Mouse (Mus musculus) testis, adult 2 months (tissue): Measurements from ENCODE around the gene Arl15. TPM values are rescaled to one million over a fixed set of nuclear protein-coding genes. Genes with fewer than 3 reads are reported as not detected.

Experiments
- H3K27ac ChIP-seq: fragments of 200-500 bp; 2 replicates; pipeline ENCODE4 v1.5.1; 2012; ENCODE audit warnings: low read depth, low read length; ENCODE audit not compliant: control insufficient read depth, insufficient read depth
- H3K27me3 ChIP-seq: fragments of 200-500 bp; 2 replicates; pipeline ENCODE4 v1.6.1; 2012; ENCODE audit warnings: mild to moderate bottlenecking, low read length, moderate library complexity; ENCODE audit not compliant: control insufficient read depth, insufficient read depth
- H3K36me3 ChIP-seq: fragments of 200-500 bp; 2 replicates; pipeline ENCODE4 v1.6.1; 2012; ENCODE audit warnings: mild to moderate bottlenecking, low read length; ENCODE audit not compliant: control insufficient read depth, insufficient read depth
- H3K4me1 ChIP-seq: fragments of 200-500 bp; 2 replicates; pipeline ENCODE4 v1.6.1; 2012; ENCODE audit warnings: low read length; ENCODE audit not compliant: control insufficient read depth, insufficient read depth
- H3K4me3 ChIP-seq: fragments of 200-500 bp; 2 replicates; pipeline ENCODE4 v1.5.1; 2012; ENCODE audit warnings: low read depth, mild to moderate bottlenecking, low read length, moderate library complexity, mixed read lengths; ENCODE audit not compliant: control insufficient read depth
- CTCF ChIP-seq: fragments of 200-500 bp; IDR thresholded peaks from 2 replicates; pipeline ENCODE4 v1.5.1; 2012; ENCODE audit warnings: low read depth, mild to moderate bottlenecking, inconsistent platforms, low read length, moderate library complexity; ENCODE audit not compliant: control insufficient read depth, insufficient read depth, insufficient replicate concordance
- POLR2A ChIP-seq: fragments of 200-500 bp; IDR thresholded peaks from 2 replicates; pipeline ENCODE4 v1.6.1; 2012; ENCODE audit warnings: low read depth, mild to moderate bottlenecking, inconsistent platforms, low read length, moderate library complexity; ENCODE audit not compliant: control insufficient read depth
- polyA plus RNA-seq: library from polyadenylated mRNA; depleted of rRNA; stranded (reverse); fragments of >200 nt; gene quantifications from 2 replicates; pipeline ENCODE4 v1.2.3, GENCODE M21; 2012; rRNA removed

Arl15 gene
- 1.6 and 2.0 TPM in 2 replicates for polyA plus RNA-seq

- H3K36me3 ChIP-seq: no peaks in the 10 kb centered on the region
- TF ChIP-seq CTCF (no peak), POLR2A (peak; percentile 100)
- peak within 1 kb of the TSS; percentile 88 for H3K4me3 ChIP-seq
- no peaks in the 10 kb centered on the region for H3K27me3 ChIP-seq
- H3K4me1 ChIP-seq: peaks cover 4% of the 10 kb centered on the region
- peak within 1 kb of the TSS; percentile 69 for H3K27ac ChIP-seq
Observed at GRCm38 (mm10) chr13:113794039-113794704, at the start of gene Arl15. TSS of gene Arl15 (plus strand) at chr13:113794505.

- no peak overlapping the region for H3K27ac ChIP-seq
- TF ChIP-seq CTCF: no peak
- TF ChIP-seq POLR2A: no peak
- no peaks in the 10 kb centered on the region for H3K36me3 ChIP-seq
- H3K4me1 ChIP-seq: no peaks in the 10 kb centered on the region
- no peak overlapping the region for H3K4me3 ChIP-seq
- no peaks in the 10 kb centered on the region for H3K27me3 ChIP-seq
Observed at GRCm38 (mm10) chr13:113745301-113745700, 49.0 kb upstream of the Arl15 start.

GRCm38 (mm10) chr13:113750766-113751165, 43.5 kb upstream of the Arl15 start:
- Histone ChIP-seq H3K36me3 (no peaks in the 10 kb centered on the region), H3K4me1 (no peaks in the 10 kb centered on the region), H3K4me3 (no peak overlapping the region), H3K27me3 (no peaks in the 10 kb centered on the region), H3K27ac (no peak overlapping the region)
- no peak for TF ChIP-seq CTCF
- no peak for TF ChIP-seq POLR2A

- TF ChIP-seq POLR2A (no peak), CTCF (no peak)
- no peaks in the 10 kb centered on the region for H3K36me3 ChIP-seq
- no peaks in the 10 kb centered on the region for H3K4me1 ChIP-seq
- no peak overlapping the region for H3K4me3 ChIP-seq
- no peak overlapping the region for H3K27ac ChIP-seq
- H3K27me3 ChIP-seq: no peaks in the 10 kb centered on the region
Observed at GRCm38 (mm10) chr13:113754731-113755689, 39.3 kb upstream of the Arl15 start.

GRCm38 (mm10) chr13:113755779-113756178, 38.5 kb upstream of the Arl15 start:
- no peak overlapping the region for H3K27ac ChIP-seq
- no peaks in the 10 kb centered on the region for H3K4me1 ChIP-seq
- H3K36me3 ChIP-seq: no peaks in the 10 kb centered on the region
- H3K4me3 ChIP-seq: no peak overlapping the region
- H3K27me3 ChIP-seq: no peaks in the 10 kb centered on the region
- TF ChIP-seq CTCF (no peak), POLR2A (no peak)

GRCm38 (mm10) chr13:113761717-113762116, 32.6 kb upstream of the Arl15 start:
- Histone ChIP-seq H3K27me3 (no peaks in the 10 kb centered on the region), H3K4me3 (no peak overlapping the region), H3K27ac (no peak overlapping the region), H3K4me1 (no peaks in the 10 kb centered on the region), H3K36me3 (no peaks in the 10 kb centered on the region)
- TF ChIP-seq POLR2A (no peak), CTCF (no peak)
